Mouse (Mus musculus): ENCODE results near the gene Slc6a19.

DNA sequence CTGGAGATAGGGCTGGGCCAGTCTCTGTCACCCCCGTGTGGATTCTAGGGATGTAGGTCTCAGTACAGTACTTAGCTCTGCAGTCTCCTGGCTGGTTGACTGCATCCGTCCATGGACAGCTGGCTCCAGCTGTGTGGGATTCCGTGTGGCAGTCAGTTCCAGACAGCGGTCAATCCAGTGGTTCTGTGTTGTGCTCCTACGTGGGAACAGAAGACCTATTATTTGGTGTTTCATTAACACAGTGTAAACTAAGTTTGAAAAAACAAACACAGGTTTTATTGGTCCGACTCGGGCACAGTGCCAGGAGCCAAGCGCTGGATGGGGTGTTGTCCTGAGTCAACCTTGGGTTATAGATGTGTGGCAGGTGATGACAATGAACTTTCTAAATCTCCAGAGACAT lies 30.6 kb upstream of the Slc6a19 start:
- TF ChIP-seq CTCF (IDR thresholded peaks at IDR 0.05; ENCODE audit: borderline replicate concordance, insufficient read depth, low read depth, low read length), result no peak
- TF ChIP-seq POLR2A (IDR thresholded peaks at IDR 0.05; ENCODE audit: borderline replicate concordance, insufficient read depth, low read length), result no peak

Data from cerebellum, adult 2 months (tissue).